Mouse (Mus musculus): ENCODE data around the gene Bcl7c.
A peak's percentile ranks its signal among the peaks of the same experiment; 100 is the strongest.

The Bcl7c gene

GRCm38 (mm10) chr7:127641260-127641659 is 67.5 kb downstream of the Bcl7c start:
- DNase-seq = no peak

- no peak for DNase-seq
These were observed 71.8 kb downstream of the Bcl7c start for GRCm38 (mm10) chr7:127636963-127637362.

- no peak for DNase-seq
These were observed 77.3 kb downstream of the Bcl7c start for GRCm38 (mm10) chr7:127631416-127631815.

- peak; percentile 44 for DNase-seq
These were observed 80.1 kb downstream of the Bcl7c start for GRCm38 (mm10) chr7:127628646-127629045.

GRCm38 (mm10) chr7:127626471-127626870 is 82.3 kb downstream of the Bcl7c start:
- DNase-seq = no peak

GRCm38 (mm10) chr7:127626039-127626438 is 82.7 kb downstream of the Bcl7c start:
- DNase-seq = no peak

- peak; percentile 24 for DNase-seq
These were observed 90.3 kb downstream of the Bcl7c start for GRCm38 (mm10) chr7:127618402-127618801.

- DNase-seq = peak; percentile 70
These were observed 90.8 kb downstream of the Bcl7c start for GRCm38 (mm10) chr7:127617962-127618361.

GRCm38 (mm10) chr7:127616881-127617280 is 91.9 kb downstream of the Bcl7c start:
- peak; percentile 45 for DNase-seq

GRCm38 (mm10) chr7:127616336-127616735 is 92.4 kb downstream of the Bcl7c start:
- DNase-seq = peak; percentile 60

- DNase-seq = peak; percentile 72
These were observed 93.6 kb downstream of the Bcl7c start, which contains the start of gene Zfp629 for GRCm38 (mm10) chr7:127614891-127615843. TSS of gene Zfp629 (minus strand) at chr7:127615797.

GRCm38 (mm10) chr7:127614511-127614890 is 94.2 kb downstream of the Bcl7c start:
- peak; percentile 70 for DNase-seq

- peak; percentile 11 for DNase-seq
These were observed 94.6 kb downstream of the Bcl7c start for GRCm38 (mm10) chr7:127614091-127614490.

GRCm38 (mm10) chr7:127613501-127613900 is 95.2 kb downstream of the Bcl7c start:
- no peak for DNase-seq

- DNase-seq = no peak
These were observed 97.2 kb downstream of the Bcl7c start for GRCm38 (mm10) chr7:127611561-127611960.
